Mouse (Mus musculus) urinary bladder, adult 2 months (tissue): ENCODE results near the gene Csf3r. TPM values are rescaled to one million over a fixed set of nuclear protein-coding genes. Genes with fewer than 3 reads are reported as not detected.
"Not testable (repeated sequence)": the region's sequence is repeated elsewhere in the genome, so short reads cannot be mapped to it uniquely, and the experiment has no call there.

Experiments
- DNase-seq: peaks from one replicate; pipeline ENCODE4 v3.0.0; 2022; ENCODE audit warnings: low spot score
- polyA plus RNA-seq: library from polyadenylated mRNA; depleted of rRNA; stranded (reverse); fragments of >200 nt; gene quantifications from 2 replicates; pipeline ENCODE4 v1.2.3, GENCODE M21; 2012; rRNA removed

The Csf3r gene
- 1.6 and 1.7 TPM in 2 replicates for polyA plus RNA-seq

GRCm38 (mm10) chr4:126024303-126024900, at the start of gene Csf3r:
Gene Csf3r (plus strand): TSS chr4:126024550.
- no peak for DNase-seq

GRCm38 (mm10) chr4:125977768-125978167, 46.6 kb upstream of the Csf3r start:
- no peak for DNase-seq

- DNase-seq = no peak
These were observed 41.1 kb upstream of the Csf3r start for GRCm38 (mm10) chr4:125983279-125983678.

GRCm38 (mm10) chr4:125985703-125986102, 38.6 kb upstream of the Csf3r start:
- not testable (repeated sequence) for DNase-seq

GRCm38 (mm10) chr4:125987071-125987470, 37.3 kb upstream of the Csf3r start:
- no peak for DNase-seq

GRCm38 (mm10) chr4:125989061-125989460, 35.3 kb upstream of the Csf3r start:
- DNase-seq = no peak

- DNase-seq = peak; percentile 29
These were observed 34.2 kb upstream of the Csf3r start for GRCm38 (mm10) chr4:125990143-125990542.

GRCm38 (mm10) chr4:125992206-125992605, 32.1 kb upstream of the Csf3r start:
- DNase-seq = no peak

- DNase-seq = no peak
These were observed 31.4 kb upstream of the Csf3r start for GRCm38 (mm10) chr4:125992906-125993305.

- DNase-seq = no peak
These were observed 27.8 kb upstream of the Csf3r start for GRCm38 (mm10) chr4:125996576-125996975.

- DNase-seq = no peak
These were observed 26.5 kb upstream of the Csf3r start for GRCm38 (mm10) chr4:125997826-125998225.

- DNase-seq = no peak
These were observed 22.8 kb upstream of the Csf3r start for GRCm38 (mm10) chr4:126001311-126002199.

GRCm38 (mm10) chr4:126017676-126018332, 6.5 kb upstream of the Csf3r start:
- no peak for DNase-seq

- no peak for DNase-seq
These were observed 5.3 kb upstream of the Csf3r start for GRCm38 (mm10) chr4:126018966-126019538.

GRCm38 (mm10) chr4:126025801-126026200, 1.5 kb downstream of the Csf3r start:
- no peak for DNase-seq

GRCm38 (mm10) chr4:126027980-126028379, 3.6 kb downstream of the Csf3r start:
- no peak for DNase-seq

- no peak for DNase-seq
These were observed 4.7 kb downstream of the Csf3r start for GRCm38 (mm10) chr4:126029042-126029441.

GRCm38 (mm10) chr4:126030705-126031104, 6.4 kb downstream of the Csf3r start:
- DNase-seq = no peak

GRCm38 (mm10) chr4:126035413-126035812, 11.1 kb downstream of the Csf3r start:
- DNase-seq = no peak

GRCm38 (mm10) chr4:126046851-126047585, 22.7 kb downstream of the Csf3r start, which contains the start of gene Mrps15:
Gene Mrps15 (plus strand): TSS chr4:126046925.
- DNase-seq = peak; percentile 70

- no peak for DNase-seq
These were observed 27.3 kb downstream of the Csf3r start for GRCm38 (mm10) chr4:126051617-126052016.
